Mouse (Mus musculus) left cerebral cortex, adult 9 months (tissue): ENCODE measurements around the gene Olfr124.

Experiments
- DNase-seq, 2 experiments: peaks; one replicate each; pipeline ENCODE4 v3.0.0; 2022; ENCODE audit warnings: low spot score in 2 of 2

The Olfr124 gene

DNA sequence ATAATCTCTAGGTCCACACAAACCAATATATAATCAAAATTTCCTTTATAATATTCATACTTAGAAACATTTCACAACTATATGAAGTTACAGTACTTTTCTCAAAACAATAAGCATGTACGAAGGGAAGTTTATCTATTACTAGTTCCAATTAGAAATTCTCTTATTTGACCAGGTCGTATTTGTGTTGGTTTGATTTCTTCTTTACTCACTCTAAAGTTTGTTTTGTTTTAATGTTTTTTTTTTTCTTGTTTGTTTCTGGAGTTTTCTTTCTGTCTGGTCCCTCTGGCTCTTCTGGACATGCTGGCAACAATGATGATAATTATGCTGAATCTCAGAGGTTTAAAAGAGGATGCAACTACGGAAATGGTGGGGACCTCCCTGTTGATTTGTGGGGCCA is at the start of gene Olfr124:
Olfr124 (plus strand) TSS at position 301 of the 400 bp plus-strand sequence.
- DNase-seq = no peak

DNA sequence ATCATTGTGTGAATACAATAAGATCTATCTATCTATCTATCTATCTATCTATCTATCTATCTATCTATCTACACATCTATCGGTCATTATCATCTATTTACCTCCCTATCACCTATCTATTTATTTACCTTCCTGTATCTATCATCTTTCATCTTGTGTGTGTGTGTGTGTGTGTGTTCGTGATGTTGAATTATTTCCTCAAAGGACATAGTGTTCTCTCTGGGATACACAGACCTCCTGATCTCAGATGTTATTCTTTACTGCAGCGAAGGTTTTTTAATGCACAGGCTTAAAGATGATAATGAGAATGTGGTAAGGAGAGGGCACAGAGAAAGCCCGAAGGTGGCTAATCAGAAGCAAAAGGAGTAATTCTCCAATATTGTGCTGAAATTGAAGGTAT is 31.4 kb upstream of the Olfr124 start, which contains the start of gene Olfr122:
Olfr122 (plus strand) TSS at position 301 of the 400 bp plus-strand sequence.
- no peak for DNase-seq

DNA sequence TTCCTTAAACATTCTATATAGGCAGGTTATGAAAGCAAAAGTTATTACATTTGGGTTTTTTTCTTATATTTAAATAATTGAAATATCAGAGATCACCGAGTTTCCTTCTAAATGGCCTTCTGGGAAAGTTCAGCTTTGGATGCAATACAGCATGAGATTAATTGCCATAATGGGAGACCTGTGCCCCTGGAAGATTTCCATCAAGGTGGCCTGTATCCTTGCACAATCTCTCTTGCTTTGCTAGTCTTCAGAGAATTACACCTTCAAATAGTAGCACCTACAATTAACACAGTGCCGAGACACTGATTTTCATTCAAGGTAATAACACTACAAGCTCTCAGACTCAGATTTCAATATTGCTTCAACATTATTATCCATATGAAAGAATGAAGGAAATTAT is 6.5 kb upstream of the Olfr124 start, which contains the start of gene Olfr123:
Olfr123 (plus strand) TSS at position 301 of the 400 bp plus-strand sequence.
- DNase-seq = no peak

DNA sequence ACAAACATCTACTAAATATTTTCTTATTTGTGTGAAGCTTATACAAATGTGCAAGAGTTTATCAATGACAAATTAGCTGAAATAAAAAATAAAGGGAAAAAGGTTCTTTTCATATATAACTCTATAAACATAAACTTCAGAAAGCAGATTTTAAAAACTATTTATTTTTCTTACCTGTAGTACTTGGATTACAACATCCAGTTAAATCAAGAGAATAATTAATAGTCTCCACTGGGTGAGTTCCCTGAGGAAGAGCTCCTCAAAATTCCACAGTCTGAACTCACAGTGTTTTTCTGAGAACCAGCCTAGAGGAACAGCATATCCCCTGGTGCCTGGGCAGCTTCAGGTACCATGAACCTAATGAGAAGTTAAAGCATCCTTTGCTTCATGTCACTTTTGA is 33.0 kb downstream of the Olfr124 start, which contains the start of gene Olfr125:
Olfr125 (plus strand) TSS at position 301 of the 400 bp plus-strand sequence.
- no peak for DNase-seq

DNA sequence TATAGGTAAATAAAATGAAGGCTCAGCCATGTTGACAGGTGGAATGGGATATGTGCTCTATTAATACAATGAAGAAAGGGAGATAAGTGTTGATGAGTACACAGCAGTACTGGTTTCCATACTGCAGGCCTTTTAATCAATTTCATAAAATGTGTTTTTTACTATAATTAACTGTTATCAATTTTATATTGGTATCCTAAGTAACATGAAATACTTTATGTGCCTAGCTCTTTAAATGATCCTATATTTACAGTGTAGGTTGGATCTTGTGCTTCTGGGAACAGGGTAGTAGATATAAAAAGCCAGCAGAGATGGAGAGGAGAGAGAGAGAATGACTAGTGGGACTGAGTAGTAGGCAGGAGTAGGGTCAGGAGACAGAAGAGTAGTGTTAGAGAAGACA is 47.5 kb downstream of the Olfr124 start, which contains the start of gene Olfr126:
Olfr126 (plus strand) TSS at position 301 of the 400 bp plus-strand sequence.
- no peak for DNase-seq
